Mouse (Mus musculus) heart, embryonic 10.5 days (tissue): ENCODE data around the gene Pdk1. TPM values are rescaled to one million over a fixed set of nuclear protein-coding genes. Genes with fewer than 3 reads are reported as not detected.
"Not testable (repeated sequence)": the region's sequence is repeated elsewhere in the genome, so short reads cannot be mapped to it uniquely, and the experiment has no call there.

ENCODE experiments used
- DNase-seq: peaks from one replicate; pipeline ENCODE4 v3.0.0-alpha.2; 2017; ENCODE audit warnings: low spot score
- H3K27ac ChIP-seq: fragments of 300-500 bp; sonication (generic); 2 replicates; pipeline ENCODE4 v1.5.1; 2016; ENCODE audit warnings: mild to moderate bottlenecking
- H3K27me3 ChIP-seq: fragments of 300-500 bp; sonication (generic); 2 replicates; pipeline ENCODE4 v1.6.1; 2016; ENCODE audit warnings: mild to moderate bottlenecking; ENCODE audit not compliant: poor library complexity, insufficient read depth, severe bottlenecking
- H3K36me3 ChIP-seq: fragments of 300-500 bp; sonication (generic); 2 replicates; pipeline ENCODE4 v1.6.1; 2016; ENCODE audit warnings: mild to moderate bottlenecking, moderate library complexity
- H3K4me1 ChIP-seq: fragments of 300-500 bp; sonication (generic); 2 replicates; pipeline ENCODE4 v1.6.1; 2016; ENCODE audit warnings: mild to moderate bottlenecking
- H3K4me3 ChIP-seq: fragments of 300-500 bp; sonication (generic); 2 replicates; pipeline ENCODE4 v1.5.1; 2016; ENCODE audit warnings: mild to moderate bottlenecking, moderate library complexity
- H3K9me3 ChIP-seq: fragments of 300-500 bp; sonication (generic); 2 replicates; pipeline ENCODE4 v1.6.1; 2016; ENCODE audit warnings: mild to moderate bottlenecking, moderate library complexity
- WGBS: fragments of 180-500 bp; shearing (Covaris S2); methylation state at CpG from one replicate; pipeline ENCODE4 v1.1.7; 2016; 5-methylcytosine and 5-hydroxymethylcytosine counted together
- polyA plus RNA-seq: library from polyadenylated mRNA; unstranded; fragments of >200 nt; fragmentation: Nextera tagmentation; extraction: Ambion mirVana; gene quantifications from 2 replicates; pipeline ENCODE4 v1.2.1, GENCODE M21; 2016

Pdk1 gene
- 88.2 and 111 TPM in 2 replicates for polyA plus RNA-seq

DNA sequence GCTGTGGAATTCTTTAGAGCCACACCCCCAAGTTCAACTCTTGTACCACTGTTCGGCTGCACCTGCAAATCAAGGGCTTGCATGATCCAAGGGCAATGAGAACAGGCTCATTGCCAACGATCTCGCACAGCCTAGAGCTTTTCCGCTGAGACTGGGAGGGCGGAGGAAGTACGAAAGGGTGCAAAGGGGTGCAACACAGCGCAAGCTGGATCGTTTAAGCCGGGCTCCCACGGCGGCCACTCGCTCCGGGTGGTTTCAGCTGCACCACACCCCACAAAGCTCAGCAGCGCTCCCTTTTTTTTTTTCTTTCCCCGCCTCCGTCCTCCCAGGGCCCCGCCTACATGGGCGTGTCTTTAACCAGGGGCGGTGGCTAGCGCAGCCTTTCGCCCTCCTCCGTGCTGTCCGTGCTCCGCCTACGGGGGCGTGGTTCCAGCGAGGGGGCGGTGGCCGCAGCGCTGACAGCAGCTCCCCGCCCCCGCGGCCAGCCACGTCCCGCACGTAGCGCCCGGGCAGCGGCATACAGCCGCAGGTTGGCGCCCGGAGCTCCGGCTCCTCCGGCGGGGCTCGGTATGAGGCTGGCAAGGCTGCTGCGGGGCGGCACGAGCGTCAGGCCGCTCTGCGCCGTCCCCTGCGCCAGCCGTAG is at the start of gene Pdk1:
Gene Pdk1 (plus strand): TSS at position 424 of the 643 bp plus-strand sequence.
- H3K27me3 ChIP-seq = no peaks in the 10 kb centered on the region
- H3K36me3 ChIP-seq = no peaks in the 10 kb centered on the region
- DNase-seq = peak; percentile 98
- H3K27ac ChIP-seq = peak within 1 kb of the TSS; percentile 98
- H3K4me1 ChIP-seq = peaks cover 16% of the 10 kb centered on the region
- H3K9me3 ChIP-seq = no peaks in the 10 kb centered on the region
- H3K4me3 ChIP-seq = peak within 1 kb of the TSS; percentile 92
- WGBS = under 1% methylated on average over 55 of the region's 55 CpGs

DNA sequence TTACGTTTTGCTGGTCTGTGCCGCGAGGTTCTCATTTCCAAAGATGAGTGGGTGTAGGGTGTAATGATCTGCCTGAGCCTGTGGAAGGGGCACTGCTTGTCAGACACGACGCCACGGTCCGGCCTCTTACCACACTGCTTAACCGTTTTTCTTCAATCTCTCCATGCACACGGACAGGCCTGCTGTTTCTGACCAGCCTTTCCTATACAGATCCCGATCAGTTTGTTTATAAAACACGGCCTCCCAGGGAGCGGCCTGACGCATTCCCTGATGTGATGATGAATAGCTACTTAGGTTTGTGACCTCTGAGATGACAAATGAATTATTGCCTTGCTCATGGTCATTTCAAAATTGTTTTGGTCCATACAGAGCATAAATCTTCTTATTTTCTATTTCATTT is 48.9 kb upstream of the Pdk1 start:
- Histone ChIP-seq H3K4me1 (peaks cover 5% of the 10 kb centered on the region), H3K27me3 (no peaks in the 10 kb centered on the region), H3K36me3 (peaks cover 55% of the 10 kb centered on the region), H3K4me3 (no peak overlapping the region), H3K9me3 (no peaks in the 10 kb centered on the region), H3K27ac (no peak overlapping the region)
- WGBS = 74% methylated on average over 13 of the region's 13 CpGs
- no peak for DNase-seq

DNA sequence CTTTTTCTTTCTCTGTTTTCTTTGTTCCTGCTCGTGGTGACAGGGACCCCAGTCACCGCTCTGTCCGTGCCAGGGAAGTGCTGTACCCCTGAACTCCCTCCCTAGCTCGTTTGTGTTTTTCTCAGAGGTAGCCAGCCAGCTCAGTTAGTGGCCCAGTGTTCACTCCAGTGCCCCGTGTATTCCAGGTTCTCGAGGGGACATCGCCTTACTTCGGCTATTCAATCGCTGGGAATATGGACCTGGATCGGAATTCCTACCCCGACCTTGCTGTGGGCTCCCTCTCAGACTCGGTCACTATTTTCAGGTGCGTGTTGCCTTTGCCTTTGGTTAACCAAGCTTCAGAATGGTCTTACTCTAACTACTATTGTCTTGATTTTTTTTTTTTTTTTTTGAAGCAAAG is 45.3 kb upstream of the Pdk1 start:
- DNase-seq = no peak
- Histone ChIP-seq H3K9me3 (no peaks in the 10 kb centered on the region), H3K36me3 (peaks cover 51% of the 10 kb centered on the region), H3K27me3 (no peaks in the 10 kb centered on the region), H3K4me1 (peaks cover 6% of the 10 kb centered on the region), H3K4me3 (no peak overlapping the region), H3K27ac (no peak overlapping the region)
- 76% methylated on average over 13 of the region's 13 CpGs for WGBS

DNA sequence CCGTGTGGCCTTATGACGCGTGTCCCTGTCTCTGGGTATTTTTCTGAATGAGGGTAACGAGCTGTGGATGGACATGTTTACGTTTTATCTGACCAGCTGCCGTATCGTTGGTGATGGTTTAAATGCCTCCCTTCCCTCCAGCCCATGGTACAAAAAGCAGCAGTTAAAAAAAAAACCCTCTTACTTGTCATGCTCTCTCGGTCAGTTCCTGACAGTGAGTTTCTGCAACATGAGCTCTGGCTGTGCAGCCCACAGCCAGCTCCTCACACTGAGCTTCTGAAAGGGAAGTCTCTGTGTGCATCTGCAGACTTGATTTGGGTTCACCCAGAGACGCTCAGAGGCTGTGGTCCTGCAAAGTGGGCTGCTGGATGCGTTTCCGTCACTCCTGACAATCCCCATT is 44.1 kb upstream of the Pdk1 start:
- Histone ChIP-seq H3K36me3 (peaks cover 49% of the 10 kb centered on the region), H3K4me3 (no peak overlapping the region), H3K27ac (no peak overlapping the region), H3K4me1 (0 out of 2 replicates have a peak, but pooled peaks cover 4% of the 10 kb centered on the region), H3K27me3 (no peaks in the 10 kb centered on the region), H3K9me3 (no peaks in the 10 kb centered on the region)
- DNase-seq = no peak
- 61% methylated on average over 11 of the region's 11 CpGs for WGBS

DNA sequence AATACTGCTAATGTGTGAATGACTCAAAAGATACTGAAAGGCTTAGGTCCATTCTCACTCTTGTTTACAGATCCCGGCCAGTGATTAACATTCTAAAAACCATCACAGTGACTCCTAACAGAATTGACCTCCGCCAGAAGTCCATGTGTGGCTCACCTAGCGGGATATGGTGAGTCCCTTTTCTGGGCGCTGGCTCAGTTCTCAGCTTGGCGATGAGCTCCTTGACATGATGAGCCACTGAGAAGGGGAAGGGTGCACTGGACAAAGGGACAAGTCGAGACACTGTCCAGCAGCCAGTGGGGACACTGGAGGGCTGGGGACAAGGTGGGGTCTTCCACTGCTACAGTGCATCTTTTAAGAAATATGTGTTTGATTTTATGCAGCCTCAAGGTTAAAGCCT is 39.4 kb upstream of the Pdk1 start:
- H3K36me3 ChIP-seq = peaks cover 48% of the 10 kb centered on the region
- H3K27ac ChIP-seq = no peak overlapping the region
- 71% methylated on average over 6 of the region's 6 CpGs for WGBS
- H3K4me1 ChIP-seq = 0 out of 2 replicates have a peak, but pooled peaks cover 4% of the 10 kb centered on the region
- peak; percentile 66 for DNase-seq
- H3K4me3 ChIP-seq = no peak overlapping the region
- H3K27me3 ChIP-seq = no peaks in the 10 kb centered on the region
- no peaks in the 10 kb centered on the region for H3K9me3 ChIP-seq

DNA sequence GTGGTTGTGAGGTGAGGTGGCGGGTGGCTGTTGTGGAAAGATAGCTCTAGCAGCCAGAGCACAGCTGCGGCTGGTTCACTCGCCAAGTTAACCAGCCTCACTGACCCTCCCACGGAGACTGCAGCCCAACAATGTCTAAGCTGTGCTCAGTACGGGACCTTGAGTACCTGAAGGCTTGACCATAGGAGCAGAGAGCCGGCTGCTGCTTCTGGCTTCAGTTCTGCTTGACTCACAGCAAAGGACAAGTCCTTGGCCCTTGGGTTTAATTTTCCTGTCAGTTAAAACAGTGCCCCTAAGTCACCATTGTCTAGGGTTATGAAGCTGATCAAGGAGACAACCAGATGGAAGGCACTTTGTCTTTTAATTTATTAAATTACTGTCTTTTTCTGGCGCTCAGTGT is 38.7 kb upstream of the Pdk1 start:
- Histone ChIP-seq H3K9me3 (no peaks in the 10 kb centered on the region), H3K27me3 (no peaks in the 10 kb centered on the region), H3K27ac (no peak overlapping the region), H3K4me3 (no peak overlapping the region), H3K36me3 (peaks cover 52% of the 10 kb centered on the region), H3K4me1 (0 out of 2 replicates have a peak, but pooled peaks cover 4% of the 10 kb centered on the region)
- WGBS = 74% methylated on average over 7 of the region's 7 CpGs
- no peak for DNase-seq

DNA sequence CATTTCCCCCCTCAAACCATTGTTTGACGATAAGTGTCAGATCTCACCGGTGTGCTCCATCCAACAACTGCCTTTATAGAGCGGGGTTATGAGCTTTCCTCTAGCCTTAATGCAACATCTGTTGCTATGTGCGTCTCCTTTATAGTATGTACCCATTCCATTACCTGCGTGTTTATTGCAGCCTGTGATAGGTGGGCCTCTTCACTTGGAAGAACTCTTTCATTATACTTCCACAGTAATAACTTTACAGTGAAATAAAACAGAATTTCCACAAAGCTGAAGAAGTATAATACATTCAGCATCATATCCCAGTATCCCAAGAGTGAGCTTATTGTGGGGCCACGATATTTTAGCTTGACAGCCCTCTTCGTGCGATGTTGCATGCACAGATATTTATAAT is 37.5 kb upstream of the Pdk1 start:
- 91% methylated on average over 8 of the region's 8 CpGs for WGBS
- H3K9me3 ChIP-seq = no peaks in the 10 kb centered on the region

DNA sequence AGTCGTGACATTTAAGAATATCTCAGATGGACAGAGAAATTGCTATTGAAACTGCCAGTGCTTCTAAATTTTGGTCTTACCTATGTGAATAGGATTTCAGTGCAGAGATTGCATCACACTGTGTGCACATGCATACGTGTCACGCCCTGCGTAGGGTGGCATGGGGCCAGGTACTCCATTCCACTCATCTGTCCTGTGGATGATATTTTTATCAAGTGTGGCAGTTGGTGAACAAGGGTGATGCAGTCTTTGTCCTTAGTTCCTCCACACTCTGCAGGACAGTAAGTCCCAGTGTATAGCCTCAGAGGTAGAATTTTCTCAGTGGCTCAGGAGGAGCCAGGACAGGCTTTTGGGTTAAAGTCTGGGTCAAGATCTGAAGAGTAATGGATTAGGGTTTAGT is 36.8 kb upstream of the Pdk1 start:
- no peak overlapping the region for H3K27ac ChIP-seq
- no peak overlapping the region for H3K4me3 ChIP-seq
- H3K36me3 ChIP-seq = peaks cover 66% of the 10 kb centered on the region
- H3K9me3 ChIP-seq = no peaks in the 10 kb centered on the region
- no peaks in the 10 kb centered on the region for H3K27me3 ChIP-seq
- WGBS = 82% methylated on average over 4 of the region's 4 CpGs
- H3K4me1 ChIP-seq = 0 out of 2 replicates have a peak, but pooled peaks cover 4% of the 10 kb centered on the region
- DNase-seq = no peak

More for the DNA sequence above, 37.5 kb upstream of the Pdk1 start:
- DNase-seq = peak; percentile 5
- Histone ChIP-seq H3K27me3 (no peaks in the 10 kb centered on the region), H3K4me1 (0 out of 2 replicates have a peak, but pooled peaks cover 4% of the 10 kb centered on the region), H3K4me3 (no peak overlapping the region), H3K27ac (no peak overlapping the region), H3K36me3 (peaks cover 63% of the 10 kb centered on the region)

DNA sequence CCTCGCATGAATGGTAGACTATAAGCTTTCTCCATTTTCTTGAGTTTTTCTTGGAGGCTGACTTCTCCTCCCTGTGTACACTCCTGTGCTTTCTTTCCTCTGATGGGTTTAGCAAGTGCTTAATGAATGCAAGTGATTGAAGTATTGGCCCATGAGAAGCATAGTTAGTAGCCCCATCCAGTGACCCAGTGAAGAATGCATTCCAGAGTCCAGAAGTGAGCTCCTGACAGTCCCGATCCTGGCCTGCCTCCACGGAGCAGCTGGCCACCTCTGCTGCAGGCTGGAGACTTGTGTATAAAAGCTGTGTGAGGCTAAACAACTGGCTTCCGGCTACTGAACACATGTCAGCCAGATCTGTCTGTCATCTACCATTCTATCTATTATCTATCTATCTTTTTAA is 35.8 kb upstream of the Pdk1 start:
- Histone ChIP-seq H3K4me3 (no peak overlapping the region), H3K4me1 (0 out of 2 replicates have a peak, but pooled peaks cover 2% of the 10 kb centered on the region), H3K9me3 (no peaks in the 10 kb centered on the region), H3K36me3 (peaks cover 64% of the 10 kb centered on the region), H3K27me3 (no peaks in the 10 kb centered on the region), H3K27ac (no peak overlapping the region)
- no peak for DNase-seq
- 60% methylated on average over 4 of the region's 4 CpGs for WGBS

DNA sequence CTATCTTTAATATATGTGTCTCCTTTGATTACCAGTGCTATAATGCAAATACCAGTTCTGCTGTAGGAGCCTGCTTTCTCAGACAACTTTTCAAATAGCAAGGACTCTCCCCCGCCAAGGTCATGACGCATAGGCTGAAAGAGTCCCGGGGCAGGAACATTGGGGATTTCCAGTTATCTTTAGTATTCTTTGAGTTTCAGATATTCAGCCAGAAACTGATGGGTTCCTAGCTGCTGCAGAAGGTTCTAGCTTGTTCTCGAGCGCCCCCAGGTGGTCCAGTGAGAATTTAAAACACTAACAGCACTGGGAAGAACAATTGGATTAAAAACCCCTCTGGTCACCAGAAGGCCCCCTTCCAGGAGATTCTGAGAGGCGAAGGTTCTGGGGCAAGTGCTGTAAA is 35.2 kb upstream of the Pdk1 start:
- H3K4me1 ChIP-seq = no peaks in the 10 kb centered on the region
- H3K27me3 ChIP-seq = no peaks in the 10 kb centered on the region
- no peaks in the 10 kb centered on the region for H3K9me3 ChIP-seq
- H3K27ac ChIP-seq = no peak overlapping the region
- H3K4me3 ChIP-seq = no peak overlapping the region
- 31% methylated on average over 6 of the region's 6 CpGs for WGBS
- no peak for DNase-seq
- peaks cover 69% of the 10 kb centered on the region for H3K36me3 ChIP-seq

DNA sequence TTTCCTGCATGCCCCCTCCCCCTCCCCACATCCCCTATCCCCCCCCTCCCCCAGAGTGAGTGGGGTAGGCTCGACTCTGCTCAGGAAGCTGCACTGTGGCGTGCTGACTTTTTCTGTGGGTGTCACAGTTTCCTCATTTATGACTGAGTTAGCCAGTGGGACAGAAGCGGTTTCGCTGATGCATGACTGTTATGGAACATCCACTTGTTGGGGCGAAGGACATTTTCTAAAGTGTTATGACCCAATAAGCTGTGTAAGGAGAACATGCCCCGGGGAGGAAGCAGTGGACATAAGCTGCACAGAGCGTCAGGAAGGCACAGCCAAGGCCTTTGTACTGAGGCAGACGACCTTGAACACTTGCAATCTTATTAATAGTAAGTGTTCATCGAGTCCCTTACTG is 29.7 kb upstream of the Pdk1 start:
- no peaks in the 10 kb centered on the region for H3K9me3 ChIP-seq
- no peak overlapping the region for H3K27ac ChIP-seq
- no peaks in the 10 kb centered on the region for H3K27me3 ChIP-seq
- H3K36me3 ChIP-seq = peaks cover 89% of the 10 kb centered on the region
- WGBS = 82% methylated on average over 9 of the region's 9 CpGs
- H3K4me1 ChIP-seq = no peaks in the 10 kb centered on the region
- no peak for DNase-seq
- H3K4me3 ChIP-seq = no peak overlapping the region

DNA sequence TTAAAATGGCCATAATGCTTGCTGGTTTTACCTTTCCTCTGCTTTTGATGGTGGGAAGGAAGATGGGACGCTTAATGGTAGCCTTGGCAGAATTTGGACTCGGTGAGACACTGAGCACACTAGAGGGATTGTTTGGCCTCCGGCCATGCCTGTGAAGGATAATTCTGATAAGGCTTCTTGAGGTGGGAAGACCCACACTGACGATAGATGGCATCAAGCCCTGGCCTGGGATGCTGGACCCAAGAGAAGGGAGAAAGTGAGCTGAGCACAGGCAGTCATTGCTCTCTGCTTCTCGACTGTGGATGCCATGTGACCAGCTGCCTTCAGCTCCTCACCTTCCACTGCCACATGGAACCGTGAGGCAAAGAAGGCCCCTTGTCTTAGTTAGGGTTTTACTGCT is 28.1 kb upstream of the Pdk1 start:
- no peak for DNase-seq
- Histone ChIP-seq H3K4me3 (no peak overlapping the region), H3K27ac (no peak overlapping the region), H3K4me1 (no peaks in the 10 kb centered on the region), H3K27me3 (no peaks in the 10 kb centered on the region), H3K36me3 (peaks cover 89% of the 10 kb centered on the region), H3K9me3 (no peaks in the 10 kb centered on the region)
- WGBS = 83% methylated on average over 6 of the region's 6 CpGs

DNA sequence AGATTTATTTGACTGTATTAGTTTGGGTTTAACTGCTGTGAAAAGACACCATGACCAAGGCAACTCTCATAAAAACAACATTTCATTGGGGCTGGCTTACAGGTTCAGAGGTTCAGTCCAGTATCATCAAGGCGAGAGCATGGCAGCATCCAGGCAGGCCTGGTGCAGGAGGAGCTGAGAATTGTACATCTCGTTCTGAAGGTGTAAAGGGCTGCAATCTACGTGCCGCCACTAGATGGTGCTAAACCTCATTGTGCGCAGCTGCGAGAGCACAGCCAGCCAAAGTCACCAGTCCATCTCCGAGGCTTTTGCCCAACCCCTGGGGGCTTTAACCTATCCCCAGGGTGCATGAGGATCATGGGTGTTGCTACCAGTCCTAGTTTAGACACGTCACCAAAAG is 20.9 kb upstream of the Pdk1 start:
- H3K9me3 ChIP-seq, H3K27me3 ChIP-seq, H3K27ac ChIP-seq, H3K4me1 ChIP-seq, DNase-seq, H3K4me3 ChIP-seq: not testable (repeated sequence)
- 9% methylated on average over 7 of the region's 8 CpGs for WGBS
- peaks cover 64% of the 10 kb centered on the region for H3K36me3 ChIP-seq

DNA sequence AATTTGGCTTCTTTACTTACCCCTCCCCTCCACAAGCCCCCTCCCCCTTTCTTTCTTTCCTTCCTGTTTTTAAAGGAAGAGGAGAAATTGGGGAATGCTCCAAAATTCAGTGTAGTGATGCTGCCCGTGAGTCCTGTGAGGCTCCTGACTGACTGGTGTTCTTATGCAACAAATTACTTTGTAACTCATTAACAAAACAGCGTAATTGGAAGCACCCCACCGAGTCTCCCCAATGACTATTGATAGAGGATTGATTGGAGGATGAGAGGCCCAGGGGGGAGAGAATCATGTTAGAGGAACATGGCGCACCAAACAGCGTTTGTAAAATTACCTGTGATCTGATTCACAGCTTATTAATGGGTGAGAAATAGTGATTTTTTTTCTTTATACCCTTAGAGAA is 17.9 kb upstream of the Pdk1 start:
- no peak for DNase-seq
- H3K9me3 ChIP-seq = no peaks in the 10 kb centered on the region
- H3K27ac ChIP-seq = no peak overlapping the region
- H3K4me3 ChIP-seq = no peak overlapping the region
- H3K4me1 ChIP-seq = no peaks in the 10 kb centered on the region
- 81% methylated on average over 5 of the region's 5 CpGs for WGBS
- peaks cover 43% of the 10 kb centered on the region for H3K36me3 ChIP-seq
- H3K27me3 ChIP-seq = no peaks in the 10 kb centered on the region
